Mouse (Mus musculus): ENCODE measurements around the gene Elavl1.

DNA sequence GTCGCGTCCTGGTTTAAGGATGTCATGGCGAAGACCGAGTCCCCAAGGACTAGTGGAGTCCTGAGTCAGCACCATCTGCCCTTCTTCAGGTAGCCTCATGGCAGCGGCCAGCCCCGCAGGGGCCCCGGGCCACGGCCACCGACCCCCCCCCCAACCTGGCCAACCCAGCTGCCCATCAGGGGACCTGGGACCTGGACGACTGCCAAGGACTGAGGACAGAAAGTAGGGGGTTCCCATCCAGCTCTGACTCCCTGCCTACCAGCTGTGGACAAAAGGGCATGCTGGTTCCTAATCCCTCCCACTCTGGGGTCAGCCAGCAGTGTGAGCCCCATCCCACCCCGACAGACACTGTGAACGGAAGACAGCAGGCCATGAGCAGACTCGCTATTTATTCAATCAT lies 79.5 kb downstream of the Elavl1 start:
- no peak for TF ChIP-seq EP300 (IDR thresholded peaks at IDR 0.05)
- TF ChIP-seq CTCF (IDR thresholded peaks at IDR 0.05), result no peak

Data from lung, postnatal 0 days (tissue).